Mouse (Mus musculus) cerebellum, postnatal 10 days (tissue): ENCODE measurements around the gene Cdkal1.
A peak's percentile ranks its signal among the peaks of the same experiment; 100 is the strongest.

Experiments
- DNase-seq, 2 experiments: peaks; one replicate each; pipeline ENCODE4 v3.0.0; 2021; ENCODE audit warnings: mixed read lengths in 2 of 2

Gene Cdkal1

DNA sequence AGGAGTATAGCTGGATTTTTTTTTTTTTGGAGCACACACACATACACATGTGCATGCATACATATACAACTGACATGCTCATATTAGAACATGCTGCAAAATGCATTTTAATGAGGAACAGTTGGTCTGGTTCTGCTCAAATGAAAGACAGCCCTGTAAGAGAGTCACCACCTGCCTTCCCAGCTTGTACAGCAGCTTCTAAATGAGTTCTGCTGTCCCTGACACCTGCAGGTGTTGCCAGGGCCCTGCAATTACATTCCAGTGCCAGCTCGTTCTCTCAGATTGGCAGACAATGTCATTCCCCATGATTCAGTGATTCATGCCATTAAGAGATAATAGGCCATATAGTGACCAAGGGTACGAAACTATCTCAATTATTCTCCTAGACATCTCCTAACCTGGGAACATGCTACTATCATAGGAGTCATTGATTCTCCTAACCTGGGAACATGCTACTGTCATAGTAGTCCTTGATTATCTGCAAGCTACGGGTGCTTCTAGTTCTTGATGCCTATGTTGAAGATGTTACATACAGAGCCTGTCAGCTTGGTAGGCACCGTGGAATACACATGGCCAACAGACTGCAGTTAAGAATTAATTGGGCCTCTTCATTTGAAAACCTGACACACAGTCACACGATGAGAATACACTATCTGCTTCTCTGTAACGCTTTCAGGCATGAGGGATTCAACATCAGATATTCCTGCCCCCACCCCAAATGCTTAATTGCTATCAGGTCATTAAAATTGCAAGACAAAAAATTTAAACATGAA lies 522.6 kb downstream of the Cdkal1 start:
- peak; percentile 71 to 74 for DNase-seq

DNA sequence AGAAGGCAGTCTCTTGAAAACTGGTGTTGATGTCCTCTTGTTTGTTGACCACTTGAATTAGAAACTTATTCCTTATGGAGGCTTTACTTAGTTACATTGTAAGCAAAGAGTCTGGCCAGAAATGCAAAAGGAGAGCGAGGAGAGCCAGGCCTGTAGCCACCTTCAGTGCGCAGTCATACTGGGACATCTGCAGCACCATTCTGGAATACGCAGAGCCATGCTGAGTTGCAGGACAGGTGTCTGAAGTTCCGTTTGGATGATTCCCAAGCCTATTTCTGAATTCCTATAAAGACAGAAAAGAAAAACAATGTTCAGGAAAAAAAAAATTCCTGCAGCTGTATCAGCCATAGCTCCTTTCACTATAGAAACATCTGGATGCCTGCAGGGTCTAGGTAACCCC lies 529.5 kb downstream of the Cdkal1 start:
- DNase-seq = no peak

DNA sequence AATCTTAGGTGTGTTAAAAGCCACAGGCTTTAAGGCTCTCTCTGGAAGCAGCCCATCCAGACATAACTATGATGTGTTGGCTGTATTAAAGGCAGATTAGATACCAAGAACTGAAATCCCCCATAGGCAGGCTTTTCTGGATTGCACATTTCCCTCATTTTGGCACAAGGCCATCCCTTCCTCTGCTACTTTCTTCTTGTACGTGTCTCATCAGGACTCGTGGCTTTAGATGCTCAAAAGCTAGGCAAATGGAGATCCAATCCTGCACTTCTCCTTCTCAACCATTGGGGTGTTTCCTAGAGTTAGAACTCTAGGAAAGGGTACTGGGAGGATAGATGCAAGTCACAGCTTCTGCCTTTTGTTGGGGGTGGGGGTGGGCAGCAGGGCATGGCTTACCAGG lies 535.1 kb downstream of the Cdkal1 start:
- peak in 1 of 2 experiments; percentile 32 for DNase-seq

DNA sequence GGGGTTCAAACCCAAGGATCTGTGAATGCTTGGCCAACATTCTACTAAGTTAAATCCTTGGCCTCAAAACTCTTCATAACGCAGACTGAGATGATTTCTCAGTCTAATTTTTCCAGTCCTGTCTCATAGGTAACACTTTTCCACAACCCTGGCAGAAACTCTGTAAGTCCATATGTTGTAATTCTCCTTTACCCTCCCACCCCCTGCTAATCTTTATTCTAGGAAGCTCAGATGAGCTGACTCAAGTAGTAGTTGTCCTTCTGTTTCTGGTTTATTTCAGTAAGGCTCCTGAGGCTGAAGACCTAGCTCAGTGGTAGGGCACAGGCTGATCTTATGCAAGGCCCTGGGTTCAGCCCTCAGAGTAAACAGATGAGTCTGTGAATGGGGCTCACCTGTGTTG lies 537.8 kb downstream of the Cdkal1 start:
- DNase-seq = no peak

DNA sequence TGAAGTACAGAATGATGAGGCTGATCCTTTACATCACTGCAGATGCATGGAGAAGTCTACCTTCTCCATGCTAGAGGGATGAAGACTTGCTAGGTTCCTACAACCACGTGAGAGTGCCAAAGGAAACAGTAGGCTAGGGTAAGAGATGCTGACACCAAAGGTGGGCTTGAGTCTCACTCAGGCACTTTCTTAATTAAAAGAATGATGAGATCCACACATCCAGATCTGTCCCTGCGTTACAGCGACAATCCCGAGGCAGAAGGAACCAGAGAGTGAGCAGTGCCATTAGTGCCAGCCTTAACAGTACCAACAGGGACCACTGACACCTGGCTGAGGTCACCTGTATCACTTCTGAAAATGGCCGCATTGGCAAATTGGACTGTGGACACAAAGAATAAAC lies 539.2 kb downstream of the Cdkal1 start:
- DNase-seq = no peak

DNA sequence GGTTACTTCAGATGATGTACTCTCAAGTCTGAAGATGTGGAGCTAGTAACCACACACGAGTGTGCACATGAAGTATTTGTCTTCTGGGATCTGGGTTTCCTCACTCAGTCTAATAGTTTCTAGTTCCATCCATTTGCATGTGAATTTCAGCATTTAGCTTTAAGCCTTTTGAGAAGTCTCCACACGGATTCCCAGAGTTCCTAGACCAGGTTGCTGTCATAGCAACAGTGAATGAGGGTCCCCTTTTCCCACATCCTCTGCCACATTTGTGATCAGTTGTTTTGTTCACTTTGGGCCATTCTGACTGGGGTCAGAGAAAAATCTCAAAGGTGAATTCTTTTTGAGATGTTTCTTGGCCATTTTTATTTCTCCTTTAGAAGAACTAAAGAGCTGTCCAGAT lies 543.4 kb downstream of the Cdkal1 start:
- no peak for DNase-seq

DNA sequence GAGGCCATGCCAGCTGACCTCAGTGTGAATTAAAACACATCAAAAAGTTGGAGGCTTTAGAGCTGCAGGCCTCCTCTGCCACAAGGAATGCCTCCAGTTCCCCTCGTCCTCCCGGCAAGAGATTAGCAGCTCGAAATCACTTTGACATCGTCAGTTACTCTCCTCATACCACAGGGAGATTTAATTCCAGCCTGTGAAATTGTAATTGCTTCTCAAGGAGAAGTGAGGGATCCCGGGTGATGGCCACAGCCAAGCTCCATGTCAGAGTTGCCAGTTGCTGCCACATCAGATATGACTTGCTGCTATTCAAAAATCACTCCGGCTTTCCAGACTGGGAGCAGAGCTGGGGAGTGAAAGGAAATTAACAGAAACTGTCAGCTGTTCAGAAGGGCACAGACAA lies 548.1 kb downstream of the Cdkal1 start:
- DNase-seq = peak; percentile 9 to 24

DNA sequence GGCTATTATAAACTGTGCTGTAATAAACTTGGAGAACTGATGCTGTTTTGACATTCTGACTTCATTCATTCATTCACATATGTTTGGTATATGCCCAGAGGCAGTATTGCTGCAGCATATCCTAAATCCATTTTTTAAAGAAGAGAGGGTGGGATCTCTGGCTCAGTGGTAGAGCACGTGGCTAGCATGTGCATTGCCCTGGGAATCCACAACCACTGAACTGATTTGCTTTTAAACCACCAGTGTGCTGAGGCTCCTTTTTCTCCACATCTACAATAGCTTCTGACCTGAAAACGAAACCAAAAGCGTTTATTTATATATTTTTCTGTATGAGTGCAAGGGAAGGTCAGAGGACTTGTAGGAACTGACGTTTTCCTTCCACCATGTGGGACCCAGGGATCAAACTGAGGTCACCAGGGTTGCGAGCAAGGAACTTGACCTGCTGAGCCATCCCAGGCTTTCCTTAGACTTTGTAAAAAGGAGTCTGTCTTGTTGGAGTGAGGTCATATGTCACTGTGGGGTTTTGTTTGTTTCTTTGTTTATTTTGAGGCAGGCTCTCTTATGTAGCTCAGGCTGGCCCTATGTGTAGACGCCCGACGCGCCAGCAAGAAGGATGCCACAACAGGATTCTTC lies 562.8 kb downstream of the Cdkal1 start:
- DNase-seq = no peak

DNA sequence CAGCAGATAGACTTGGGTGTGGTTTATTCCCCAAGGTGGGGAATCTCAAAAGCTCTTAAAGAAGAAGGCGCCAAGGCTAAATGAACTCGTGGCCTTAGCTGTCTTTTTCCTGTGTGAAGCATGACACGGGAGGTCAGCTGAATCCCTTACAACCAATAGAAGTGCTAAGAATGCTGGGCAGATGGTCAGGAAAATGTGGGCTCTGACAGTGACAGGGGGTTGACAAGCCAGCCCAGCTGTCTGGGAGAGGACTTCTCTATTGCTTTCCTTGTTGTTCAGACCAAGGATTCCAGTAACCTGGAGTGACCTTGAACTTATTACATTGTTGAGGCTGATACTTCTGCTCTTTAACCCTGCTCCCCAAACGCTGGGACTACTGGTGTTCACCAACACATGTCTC lies 564.9 kb downstream of the Cdkal1 start:
- peak; percentile 51 to 52 for DNase-seq

DNA sequence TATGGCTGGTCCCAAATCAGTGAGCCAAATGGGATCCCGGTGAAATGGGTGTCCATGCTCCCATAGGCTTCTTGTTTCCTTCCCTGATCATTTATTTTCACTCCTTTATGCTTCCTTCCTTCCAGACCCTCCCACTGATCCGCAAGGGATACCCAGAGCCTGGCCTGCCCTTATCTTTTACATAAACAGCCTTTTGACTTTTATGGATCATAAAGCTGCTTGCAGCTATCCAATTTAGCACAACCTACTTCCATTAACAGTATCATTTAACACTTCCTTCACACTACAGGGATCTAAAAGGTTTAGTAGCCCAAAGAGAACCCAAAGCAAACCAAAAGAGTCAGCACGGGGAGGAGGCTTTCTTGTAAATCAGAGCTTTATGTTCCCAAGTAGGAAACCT lies 570.4 kb downstream of the Cdkal1 start:
- no peak for DNase-seq

DNA sequence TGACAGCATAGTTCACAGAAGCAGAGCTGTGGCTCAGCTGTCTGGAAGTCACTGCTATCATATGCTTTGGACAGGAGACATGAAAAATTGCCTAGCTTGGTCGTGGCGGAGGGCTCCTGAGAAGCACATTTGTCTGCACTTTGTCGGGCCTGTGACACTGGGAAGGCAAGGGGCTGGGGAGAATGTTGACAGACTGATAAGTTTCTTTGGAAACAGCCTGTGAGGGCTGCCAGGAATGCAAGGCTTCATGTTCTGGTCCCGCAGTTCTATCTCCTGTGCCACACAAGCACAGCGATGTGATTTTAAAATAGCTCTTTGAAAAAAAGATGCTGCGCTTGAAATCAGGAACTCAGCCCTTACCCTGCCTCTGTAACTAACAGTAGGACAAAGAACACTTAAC lies 573.9 kb downstream of the Cdkal1 start:
- DNase-seq = no peak

DNA sequence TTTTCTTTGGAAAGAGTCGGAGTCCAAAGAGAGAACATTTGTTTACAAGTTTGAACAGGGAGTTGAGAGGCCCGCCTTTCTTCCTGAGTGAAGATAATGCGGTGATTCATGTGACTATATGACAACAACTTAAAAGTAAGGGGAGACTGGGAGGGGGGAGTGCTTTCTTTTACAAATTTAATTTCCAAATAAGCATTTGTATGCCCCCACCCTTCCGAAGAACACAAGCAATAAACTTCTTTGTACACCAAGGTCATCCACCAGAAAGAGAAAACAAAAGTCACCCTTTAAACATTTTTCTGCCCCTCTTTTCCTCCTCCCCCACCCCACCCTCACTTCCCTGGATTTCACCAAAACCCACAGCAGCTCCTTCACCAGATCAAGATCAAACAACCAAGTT lies 577.3 kb downstream of the Cdkal1 start:
- no peak for DNase-seq

DNA sequence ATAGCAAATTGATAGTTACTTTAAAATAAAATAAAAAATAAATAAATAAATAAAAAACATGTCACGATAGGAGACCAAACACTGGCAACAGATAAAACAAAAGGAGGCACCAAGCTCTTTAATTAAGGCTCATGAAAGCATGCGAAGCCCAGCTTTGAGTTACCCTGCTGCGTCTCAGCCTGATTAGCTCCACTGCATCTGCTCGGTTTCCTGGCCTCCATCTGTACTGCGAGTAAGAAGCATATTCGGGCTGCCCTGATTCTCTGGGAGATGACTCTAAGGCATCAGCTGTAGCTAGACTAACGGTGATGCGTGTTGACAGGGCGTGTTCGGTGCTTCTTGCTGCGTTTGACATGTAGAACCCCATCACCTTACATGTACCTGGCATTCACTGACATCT lies 581.2 kb downstream of the Cdkal1 start:
- DNase-seq = peak; percentile 85 to 89

DNA sequence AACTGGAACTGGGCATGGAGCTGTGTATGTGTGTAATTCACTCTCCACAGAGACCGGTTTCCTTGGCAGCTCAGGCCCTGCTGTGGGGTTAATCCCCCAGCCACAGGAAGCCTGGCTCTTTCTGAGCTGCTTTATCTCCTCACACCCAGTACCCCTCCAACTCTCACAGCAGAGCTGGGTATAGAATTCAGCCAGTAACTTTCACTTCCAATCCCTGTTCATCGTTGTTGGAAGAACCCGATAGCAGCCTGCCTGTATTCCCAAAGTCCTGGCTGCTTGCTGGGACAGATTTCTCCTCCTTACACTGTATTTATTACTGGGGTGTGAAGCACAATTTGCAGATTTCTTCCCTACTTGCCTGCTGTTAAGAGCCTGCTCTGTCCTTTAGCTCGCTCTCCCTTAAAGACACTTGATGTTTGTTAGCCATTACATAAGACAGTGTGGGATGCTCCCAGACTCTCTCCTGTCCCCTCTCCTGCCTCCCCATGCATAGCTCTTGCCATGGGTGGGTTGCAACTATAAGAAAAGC lies 581.7 kb downstream of the Cdkal1 start:
- DNase-seq = peak; percentile 59 to 68

DNA sequence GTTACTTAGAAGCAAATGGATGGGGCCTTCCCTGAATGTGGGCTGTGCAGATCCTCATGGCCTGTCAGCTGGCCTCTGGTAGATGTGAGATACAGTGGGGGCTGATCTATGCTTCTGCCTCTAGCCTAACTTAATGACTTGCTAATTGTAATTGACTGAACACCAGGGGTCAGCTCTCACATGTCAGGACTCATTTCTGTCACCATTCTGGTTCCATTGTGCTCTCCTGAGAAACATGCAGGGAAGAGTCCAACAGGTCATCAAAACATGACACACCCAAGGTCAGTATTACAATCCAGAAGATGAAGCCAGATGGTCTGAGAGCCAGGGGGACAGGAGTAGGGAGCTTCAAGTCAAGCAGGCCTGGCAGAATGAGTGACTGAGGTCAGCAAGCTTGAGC lies 584.0 kb downstream of the Cdkal1 start:
- DNase-seq = peak; percentile 38 to 52

DNA sequence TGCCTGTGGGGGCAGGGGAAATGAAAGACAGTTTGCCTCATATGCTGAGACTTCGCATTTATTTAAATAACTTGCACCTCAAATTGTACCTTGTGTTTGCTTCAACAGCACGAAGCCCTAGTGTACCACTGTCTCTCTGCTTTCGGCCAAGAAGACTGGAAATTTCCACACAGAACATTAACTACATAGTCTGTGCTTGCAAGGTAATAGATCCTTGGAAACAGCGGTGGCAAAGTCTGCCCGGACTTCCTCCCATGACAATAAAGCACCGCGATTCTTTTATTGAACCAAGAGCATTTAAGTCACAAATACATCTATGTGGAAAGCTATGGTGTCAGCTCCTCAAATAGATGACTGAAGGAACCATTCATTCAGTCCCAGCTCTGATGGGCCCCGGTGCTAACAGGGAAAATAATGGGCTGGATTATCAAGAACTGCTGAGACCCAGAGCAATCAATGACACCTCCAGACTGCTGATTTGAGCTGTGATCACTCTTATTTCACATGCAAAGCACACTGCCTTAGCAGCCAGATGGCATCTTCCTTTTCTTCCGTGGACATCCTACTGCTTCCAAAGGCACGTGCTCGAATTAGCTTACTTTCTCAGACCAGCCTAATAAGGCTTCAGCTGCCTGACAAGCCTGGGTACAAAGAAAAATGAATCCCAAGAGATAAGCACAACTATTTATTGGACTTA lies 591.3 kb downstream of the Cdkal1 start:
- peak in 1 of 2 experiments; percentile 17 for DNase-seq

DNA sequence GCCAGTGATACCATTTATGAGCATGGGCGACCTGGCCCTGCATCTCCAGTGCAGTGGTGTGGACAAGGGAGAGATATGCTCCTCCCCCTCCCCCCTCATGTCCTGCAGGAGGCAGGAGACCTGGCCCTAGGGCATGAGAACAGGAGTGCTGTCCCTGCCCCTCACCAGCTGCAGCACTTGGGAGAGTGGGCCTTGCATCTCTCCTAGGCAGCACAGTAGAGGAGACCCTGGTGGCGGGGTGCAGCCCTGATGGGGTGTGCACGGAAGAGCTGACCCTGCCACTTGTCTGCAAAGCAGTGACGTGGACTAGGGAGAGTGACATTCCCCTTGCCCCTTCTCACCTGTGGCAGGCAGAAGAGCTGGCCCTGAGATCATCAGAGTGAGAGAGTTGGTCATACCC lies 593.3 kb downstream of the Cdkal1 start:
- DNase-seq = no peak

DNA sequence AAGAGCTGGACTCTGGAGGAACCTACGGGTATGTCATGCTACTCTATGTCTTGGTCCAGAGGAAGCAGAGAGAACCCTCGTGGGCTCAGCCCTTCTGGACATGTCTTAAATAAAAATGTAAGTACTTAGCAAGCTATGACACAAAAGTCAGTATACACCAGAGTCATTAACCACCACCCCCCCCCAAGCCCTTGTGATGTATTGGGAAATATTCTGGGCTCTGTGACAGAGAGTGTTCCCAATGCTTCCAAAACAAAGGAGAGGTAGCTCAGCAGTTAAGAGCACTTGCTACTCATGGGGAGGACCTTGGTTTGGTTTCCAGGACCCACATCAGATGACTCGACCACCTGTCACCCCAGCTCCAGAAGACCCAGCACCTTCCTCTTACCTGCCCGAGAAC lies 606.9 kb downstream of the Cdkal1 start:
- no peak for DNase-seq

DNA sequence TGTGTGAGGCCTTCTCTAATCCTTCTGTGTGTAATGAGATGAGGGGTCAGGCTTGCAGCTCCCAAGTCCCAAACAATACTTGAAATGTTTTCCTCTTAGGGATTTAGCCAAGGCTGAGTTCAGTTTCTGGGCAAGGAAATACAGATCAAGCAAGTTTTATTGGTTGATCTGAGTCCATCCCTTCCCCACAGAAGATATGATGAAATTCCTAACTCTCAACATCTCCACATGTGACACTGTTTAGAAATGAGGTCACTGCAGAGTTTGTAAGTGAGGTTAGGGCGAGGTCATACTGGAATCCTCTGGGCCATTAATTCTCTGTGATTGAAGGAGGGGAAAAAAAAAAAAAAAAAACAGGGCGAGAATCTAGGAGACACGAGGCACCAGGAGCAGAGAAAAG lies 607.7 kb downstream of the Cdkal1 start:
- no peak for DNase-seq

DNA sequence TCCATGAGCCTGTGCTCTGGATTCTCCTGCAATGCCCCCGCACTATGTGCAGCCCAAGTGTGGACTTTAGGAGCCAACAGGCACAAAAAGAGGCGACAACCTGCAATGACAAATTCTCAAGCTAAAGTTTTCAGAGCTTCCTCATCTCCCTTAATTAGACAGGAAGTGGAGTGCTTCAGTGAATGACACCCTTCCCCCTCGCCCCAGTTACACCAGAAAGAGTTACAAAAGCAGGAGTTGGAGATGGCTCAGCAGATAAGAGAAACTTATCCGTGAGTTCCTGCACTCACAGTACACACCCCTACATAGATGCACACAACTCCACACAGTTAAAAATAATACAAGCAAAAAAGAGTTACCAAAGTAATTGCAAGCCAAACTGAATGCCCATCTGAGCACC lies 620.4 kb downstream of the Cdkal1 start:
- no peak for DNase-seq

DNA sequence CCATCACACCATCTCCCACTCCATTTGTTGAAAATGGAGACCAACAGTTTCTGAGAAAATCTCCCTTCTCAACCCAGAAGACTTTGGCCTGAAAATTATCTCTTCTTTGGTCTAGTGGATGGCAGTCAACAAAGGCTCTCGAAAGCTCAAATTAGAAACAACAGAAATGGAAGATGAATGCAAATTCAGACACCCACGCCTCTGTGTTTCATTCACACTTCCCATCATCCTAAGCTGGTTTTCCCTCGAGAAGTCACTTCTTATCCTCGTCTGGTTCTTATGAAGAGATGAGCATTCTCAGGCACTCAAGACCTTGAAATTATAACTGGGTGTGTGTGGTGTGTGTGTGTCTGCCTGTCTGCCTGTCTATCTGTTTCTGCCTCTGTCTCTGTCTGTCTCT lies 621.0 kb downstream of the Cdkal1 start:
- no peak for DNase-seq

DNA sequence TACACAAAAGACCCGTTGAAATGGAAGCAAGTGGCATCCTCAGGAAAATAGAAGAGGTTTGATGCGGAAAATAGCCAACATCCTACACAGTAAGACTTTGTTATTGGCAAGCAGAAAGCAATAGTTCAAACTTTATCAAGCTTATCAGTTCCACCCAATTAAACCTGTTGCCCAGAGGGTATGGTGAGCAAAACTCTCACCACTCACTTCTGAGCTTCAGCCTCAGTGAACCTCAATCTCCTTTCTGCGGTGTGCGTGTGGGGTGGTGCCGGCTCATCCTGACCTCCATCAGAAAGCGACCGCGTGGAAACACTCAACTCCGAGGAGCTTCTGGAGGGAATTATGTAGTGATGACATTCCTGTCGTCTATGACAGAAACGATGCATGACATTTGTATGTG lies 621.5 kb downstream of the Cdkal1 start:
- no peak for DNase-seq

DNA sequence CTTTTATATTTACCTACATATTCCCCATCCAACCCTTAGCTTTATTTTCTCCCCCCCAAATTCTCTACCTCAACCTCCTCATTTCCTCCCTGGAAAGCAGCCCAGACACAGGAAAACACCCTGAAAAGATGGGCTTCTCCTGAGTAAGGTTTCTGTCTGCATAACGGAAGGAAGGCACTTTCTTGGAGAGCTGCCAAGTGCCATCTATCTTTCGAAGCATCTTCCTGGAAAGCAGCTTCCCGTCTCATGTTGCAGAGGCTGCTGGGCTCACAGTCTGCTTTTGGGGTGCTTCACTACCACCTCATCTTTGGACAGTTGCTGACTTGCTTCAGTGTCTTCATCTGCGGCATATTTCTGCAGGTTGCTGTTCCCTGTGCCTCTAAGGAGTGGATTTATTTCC lies 622.8 kb downstream of the Cdkal1 start:
- DNase-seq = peak; percentile 48 to 50

DNA sequence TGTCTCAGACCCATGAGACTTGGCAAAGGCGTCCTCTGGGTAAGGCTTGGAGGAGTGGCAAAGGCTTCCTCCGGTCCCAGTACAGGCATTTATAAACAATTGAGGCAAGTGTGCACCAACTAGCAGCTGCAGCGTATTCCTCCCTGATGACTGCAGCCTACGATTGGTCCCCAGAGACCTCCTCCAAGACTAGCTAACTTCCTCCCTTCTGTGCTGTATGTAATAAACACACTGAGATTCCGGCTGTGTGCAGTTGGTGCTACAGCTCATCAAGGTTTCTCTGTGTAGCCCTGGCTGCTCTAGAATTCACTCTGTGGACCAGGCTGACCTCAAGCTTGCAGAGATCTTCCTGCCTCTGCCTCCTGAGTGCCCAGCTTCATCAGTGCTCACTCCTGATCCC lies 630.7 kb downstream of the Cdkal1 start:
- DNase-seq = no peak
